Mouse (Mus musculus) limb, embryonic 14.5 days (tissue): Measurements from ENCODE around the gene Tldc2. TPM values are rescaled to one million over a fixed set of nuclear protein-coding genes. Genes with fewer than 3 reads are reported as not detected.

ENCODE experiments used
- ATAC-seq: fragments of 200-750 bp; cut with Nextera tagmentation; 2 replicates; pipeline ENCODE4 v1.8.0; 2017; ENCODE audit warnings: low read depth, moderate number of reproducible peaks, moderate TSS enrichment; ENCODE audit not compliant: low FRiP score
- DNase-seq: peaks from one replicate; pipeline ENCODE4 v3.0.0-alpha.2; 2015; ENCODE audit warnings: low spot score
- H3K27ac ChIP-seq: fragments of 300-500 bp; sonication (generic); replicated peaks from 2 replicates; pipeline ENCODE4 v1.5.1; 2014; ENCODE audit warnings: low read depth, mild to moderate bottlenecking, low read length, moderate library complexity, mixed read lengths
- H3K27me3 ChIP-seq: fragments of 300-500 bp; sonication (generic); 2 replicates; pipeline ENCODE4 v1.6.1; 2014; ENCODE audit warnings: low read length, mixed read lengths; ENCODE audit not compliant: control insufficient read depth, insufficient read depth
- H3K36me3 ChIP-seq: fragments of 300-500 bp; sonication (generic); 2 replicates; pipeline ENCODE4 v1.6.1; 2014; ENCODE audit warnings: mild to moderate bottlenecking, low read length, moderate library complexity, mixed read lengths; ENCODE audit not compliant: control insufficient read depth, insufficient read depth
- H3K4me1 ChIP-seq: fragments of 300-500 bp; sonication (generic); 2 replicates; pipeline ENCODE4 v1.6.1; 2014; ENCODE audit warnings: antibody characterized with exemption, low read length, mixed read lengths; ENCODE audit not compliant: control insufficient read depth, insufficient read depth
- H3K4me2 ChIP-seq: fragments of 300-500 bp; sonication (generic); replicated peaks from 2 replicates; pipeline ENCODE4 v1.6.1; 2014; ENCODE audit warnings: low read depth, mild to moderate bottlenecking, low read length, moderate library complexity; ENCODE audit not compliant: severe bottlenecking
- H3K4me3 ChIP-seq: fragments of 300-500 bp; sonication (generic); replicated peaks from 2 replicates; pipeline ENCODE4 v1.5.1; 2014; ENCODE audit warnings: low read length
- H3K9ac ChIP-seq: fragments of 300-500 bp; sonication (generic); 2 replicates; pipeline ENCODE4 v1.6.1; 2014; ENCODE audit warnings: mild to moderate bottlenecking, low read depth, low read length, moderate library complexity; ENCODE audit not compliant: severe bottlenecking
- H3K9me3 ChIP-seq: fragments of 300-500 bp; sonication (generic); 2 replicates; pipeline ENCODE4 v1.6.1; 2016; ENCODE audit warnings: low read length; ENCODE audit not compliant: control insufficient read depth
- POLR2A ChIP-seq: fragments of 200-500 bp; IDR thresholded peaks from 2 replicates; pipeline ENCODE4 v1.8.0; 2012; ENCODE audit warnings: inconsistent platforms, mild to moderate bottlenecking, moderate library complexity, borderline replicate concordance; ENCODE audit not compliant: insufficient read depth, insufficient read length; ENCODE audit errors: extremely low read depth
- WGBS: fragments of 180-500 bp; shearing (Covaris S2); extraction: QIAGEN DNeasy Blood & Tissue Kit; methylation state at CpG from one replicate; pipeline ENCODE4 v1.1.7; 2014; 5-methylcytosine and 5-hydroxymethylcytosine counted together
- polyA plus RNA-seq, 2 experiments: library from polyadenylated mRNA; depleted of rRNA in 1 of 2; stranded (reverse) in 1 of 2; unstranded in 1 of 2; fragments of >200 nt; fragmentation: Nextera tagmentation in 1 of 2; extraction: Ambion mirVana in 1 of 2; gene quantifications; 2 replicates each; pipeline versions ENCODE4 v1.2.1 to v1.2.3; 2012 to 2014

The Tldc2 gene
- polyA plus RNA-seq, 2 experiments = not detected

- no peak overlapping the region for H3K4me3 ChIP-seq
- no peak overlapping the region for H3K4me2 ChIP-seq
- peaks cover 23% of the 10 kb centered on the region for H3K4me1 ChIP-seq
- peaks cover 52% of the 10 kb centered on the region for H3K36me3 ChIP-seq
- no peaks in the 10 kb centered on the region for H3K27me3 ChIP-seq
- H3K9ac ChIP-seq = no peak overlapping the region
- H3K9me3 ChIP-seq = no peaks in the 10 kb centered on the region
- TF ChIP-seq POLR2A = no peak
- ATAC-seq (no peak), DNase-seq (no peak)
- H3K27ac ChIP-seq = no peak overlapping the region
- 91% methylated on average over 3 of the region's 3 CpGs for WGBS
These were observed 29.7 kb upstream of the Tldc2 start for GRCm38 (mm10) chr2:157057186-157057585.

- H3K9me3 ChIP-seq = no peaks in the 10 kb centered on the region
- peaks cover 23% of the 10 kb centered on the region for H3K4me1 ChIP-seq
- 80% methylated on average over 4 of the region's 4 CpGs for WGBS
- DNase-seq = no peak
- H3K4me3 ChIP-seq = no peak overlapping the region
- H3K27ac ChIP-seq = peak overlapping the region; percentile 74; the same call in 1 of the 2 replicates
- no peak overlapping the region for H3K4me2 ChIP-seq
- peaks cover 46% of the 10 kb centered on the region for H3K36me3 ChIP-seq
- no peak for ATAC-seq
- H3K9ac ChIP-seq = no peak overlapping the region
- no peaks in the 10 kb centered on the region for H3K27me3 ChIP-seq
- no peak for TF ChIP-seq POLR2A
These were observed 29.1 kb upstream of the Tldc2 start for GRCm38 (mm10) chr2:157057758-157058157.

GRCm38 (mm10) chr2:157058342-157058998, 28.4 kb upstream of the Tldc2 start:
- ATAC-seq (peak; percentile 91), DNase-seq (peak; percentile 90)
- H3K4me2 ChIP-seq = peak overlapping the region; percentile 44
- peak overlapping the region; percentile 74 for H3K27ac ChIP-seq
- H3K9ac ChIP-seq = peak overlapping the region; percentile 22
- no peaks in the 10 kb centered on the region for H3K27me3 ChIP-seq
- 7% methylated on average over 16 of the region's 18 CpGs for WGBS
- H3K4me3 ChIP-seq = peak overlapping the region; percentile 16
- peaks cover 39% of the 10 kb centered on the region for H3K36me3 ChIP-seq
- H3K4me1 ChIP-seq = peaks cover 23% of the 10 kb centered on the region
- no peaks in the 10 kb centered on the region for H3K9me3 ChIP-seq
- no peak for TF ChIP-seq POLR2A

GRCm38 (mm10) chr2:157059166-157059565, 27.7 kb upstream of the Tldc2 start:
- Histone ChIP-seq H3K9me3 (no peaks in the 10 kb centered on the region), H3K27me3 (no peaks in the 10 kb centered on the region), H3K4me3 (no peak overlapping the region), H3K36me3 (peaks cover 41% of the 10 kb centered on the region), H3K4me2 (peak overlapping the region; percentile 44), H3K27ac (peak overlapping the region; percentile 74), H3K9ac (no peak overlapping the region), H3K4me1 (peaks cover 25% of the 10 kb centered on the region)
- DNase-seq (no peak), ATAC-seq (no peak)
- 58% methylated on average over 8 of the region's 8 CpGs for WGBS
- TF ChIP-seq POLR2A = no peak

- 92% methylated on average over 14 of the region's 14 CpGs for WGBS
- no peak for DNase-seq
- no peak for ATAC-seq
- peaks cover 25% of the 10 kb centered on the region for H3K4me1 ChIP-seq
- no peak overlapping the region for H3K4me3 ChIP-seq
- H3K9me3 ChIP-seq = no peaks in the 10 kb centered on the region
- H3K36me3 ChIP-seq = peaks cover 42% of the 10 kb centered on the region
- no peak overlapping the region for H3K9ac ChIP-seq
- no peaks in the 10 kb centered on the region for H3K27me3 ChIP-seq
- no peak overlapping the region for H3K4me2 ChIP-seq
- H3K27ac ChIP-seq = no peak overlapping the region
- TF ChIP-seq POLR2A = no peak
These were observed 26.8 kb upstream of the Tldc2 start for GRCm38 (mm10) chr2:157060037-157060436.
